Mouse (Mus musculus) c-Kit-negative CD71-positive TER-119-positive erythroid progenitor cells, embryonic 14.5 days (primary cell): ENCODE results near the gene Slc26a10.
"Not testable (repeated sequence)": the region's sequence is repeated elsewhere in the genome, so short reads cannot be mapped to it uniquely, and the experiment has no call there.

Experiments
- DNase-seq: peaks from one replicate; pipeline ENCODE4 v3.0.0-alpha.2; 2013; ENCODE audit warnings: low read depth, low spot score

Slc26a10 gene

DNA sequence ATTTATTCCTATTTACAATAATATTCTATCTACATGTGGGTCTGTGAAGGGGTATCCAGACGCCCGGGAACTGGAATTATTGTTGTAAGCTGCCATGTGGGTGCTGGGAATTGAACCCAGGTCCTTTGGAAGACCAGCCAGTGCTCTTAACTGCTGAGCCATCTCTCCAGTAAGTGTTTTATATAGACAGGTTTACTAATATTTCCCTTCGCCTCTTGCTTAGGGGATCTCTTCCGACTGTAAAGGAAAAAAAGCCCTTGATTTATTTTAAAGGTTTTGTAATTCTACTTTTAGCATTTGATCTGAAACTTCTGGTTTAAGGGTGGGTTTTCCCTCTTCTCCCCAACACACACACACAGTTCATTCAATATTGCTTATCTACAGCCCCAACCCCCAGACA is 16.3 kb downstream of the Slc26a10 start:
- DNase-seq = no peak

GRCm38 (mm10) chr10:127162771-127163261 is 17.6 kb downstream of the Slc26a10 start:
- not testable (repeated sequence) for DNase-seq

DNA sequence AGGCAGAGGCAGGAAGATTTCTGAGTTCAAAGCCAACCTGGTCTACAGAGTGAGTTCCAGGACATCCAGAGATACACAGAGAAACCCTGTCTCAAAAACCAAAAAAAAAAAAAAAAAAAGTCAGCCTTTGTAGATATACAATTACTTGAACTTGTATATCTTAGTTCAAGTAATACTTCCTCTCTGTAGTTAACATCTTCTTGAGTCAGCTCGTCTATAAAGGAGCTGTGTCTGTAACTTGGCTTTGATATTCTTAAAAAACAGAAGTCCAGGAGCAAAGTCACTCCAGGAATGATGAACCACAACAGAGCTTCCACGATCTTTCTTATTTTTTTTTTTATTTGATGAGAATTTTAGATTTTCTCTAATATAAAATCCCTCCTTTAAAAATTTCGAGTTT is 19.7 kb downstream of the Slc26a10 start:
- no peak for DNase-seq

DNA sequence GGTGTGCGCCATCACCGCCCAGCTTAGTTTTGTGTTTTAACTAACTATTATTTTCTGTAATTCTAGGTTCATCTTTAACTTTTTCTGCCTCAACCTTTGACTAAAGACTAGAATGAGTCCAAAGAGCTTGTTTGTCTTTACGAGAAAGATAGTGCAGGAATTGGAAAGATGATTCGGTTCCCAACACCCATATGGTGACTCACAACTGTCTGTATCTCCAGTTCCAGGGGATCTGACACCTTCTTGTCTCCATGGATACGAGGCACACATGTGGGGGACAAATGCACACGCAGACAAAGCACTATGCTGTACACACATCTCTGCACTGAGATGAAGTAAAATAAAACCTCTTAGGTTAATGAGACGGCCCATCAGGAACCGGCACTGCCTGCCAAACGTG is 20.4 kb downstream of the Slc26a10 start:
- DNase-seq = no peak

DNA sequence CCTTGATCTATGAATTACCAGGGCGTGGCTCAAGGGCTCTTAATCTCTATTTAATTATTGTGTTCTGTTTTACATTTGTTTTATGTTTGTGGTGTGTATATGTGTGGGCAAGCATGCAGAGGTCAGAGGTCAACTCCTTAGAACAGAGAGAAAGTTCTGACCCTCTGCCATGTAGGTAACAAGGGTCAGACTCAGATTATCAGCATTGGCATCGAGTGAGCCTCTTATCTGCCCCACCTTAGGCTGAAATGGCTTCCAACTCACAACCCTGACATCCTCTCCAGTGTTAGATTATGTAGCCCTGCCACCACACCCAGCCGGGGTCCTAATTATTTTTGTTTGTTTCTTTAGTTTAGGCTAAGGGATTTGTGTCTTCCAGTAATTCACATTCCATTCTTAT is 22.0 kb downstream of the Slc26a10 start:
- no peak for DNase-seq

- DNase-seq = no peak
Observed at GRCm38 (mm10) chr10:127156511-127156910, 23.9 kb downstream of the Slc26a10 start.

- DNase-seq = no peak
Observed at GRCm38 (mm10) chr10:127156089-127156488, 24.4 kb downstream of the Slc26a10 start.

DNA sequence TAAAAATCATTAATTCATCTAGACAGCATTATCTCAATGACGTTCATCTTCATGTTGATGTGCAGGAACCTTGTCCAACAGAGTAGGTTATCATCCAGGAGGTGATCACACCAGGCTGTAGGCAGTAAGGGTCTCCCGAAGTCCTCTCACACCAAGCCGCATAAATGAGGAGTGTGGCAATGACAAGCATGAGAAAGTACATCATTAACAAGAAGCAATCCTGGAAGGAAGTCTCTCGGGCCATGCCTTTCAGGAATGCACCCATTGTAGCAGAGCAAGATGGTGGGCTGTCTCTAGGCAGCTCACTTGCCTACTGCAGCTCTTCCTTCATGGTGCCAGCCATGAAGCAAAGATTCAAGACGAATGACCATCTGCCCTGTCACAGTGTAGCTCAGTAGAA is 25.8 kb downstream of the Slc26a10 start:
- DNase-seq = no peak

GRCm38 (mm10) chr10:127154241-127154640 is 26.2 kb downstream of the Slc26a10 start:
- no peak for DNase-seq

DNA sequence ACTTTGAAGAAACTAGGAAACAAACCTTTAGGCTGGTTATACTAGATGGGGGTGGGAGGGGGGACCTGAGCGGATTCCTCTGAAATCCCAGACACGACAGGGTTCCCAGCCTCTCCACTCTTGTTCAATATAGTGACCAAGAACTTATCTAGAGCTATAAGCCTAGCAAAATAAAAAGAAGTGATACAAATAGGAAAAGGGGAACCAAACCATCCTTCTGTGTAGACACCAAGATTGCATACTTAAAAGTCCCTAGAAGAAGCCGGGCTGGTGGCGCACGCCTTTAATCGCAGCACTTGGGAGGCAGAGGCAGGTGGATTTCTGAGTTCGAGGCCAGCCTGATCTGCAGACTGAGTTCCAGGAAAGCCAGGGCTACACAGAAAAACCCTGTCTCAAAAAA is 27.1 kb downstream of the Slc26a10 start:
- DNase-seq = no peak

GRCm38 (mm10) chr10:127152556-127152955 is 27.9 kb downstream of the Slc26a10 start:
- not testable (repeated sequence) for DNase-seq

- DNase-seq = not testable (repeated sequence)
Observed at GRCm38 (mm10) chr10:127151233-127151632, 29.2 kb downstream of the Slc26a10 start.

DNA sequence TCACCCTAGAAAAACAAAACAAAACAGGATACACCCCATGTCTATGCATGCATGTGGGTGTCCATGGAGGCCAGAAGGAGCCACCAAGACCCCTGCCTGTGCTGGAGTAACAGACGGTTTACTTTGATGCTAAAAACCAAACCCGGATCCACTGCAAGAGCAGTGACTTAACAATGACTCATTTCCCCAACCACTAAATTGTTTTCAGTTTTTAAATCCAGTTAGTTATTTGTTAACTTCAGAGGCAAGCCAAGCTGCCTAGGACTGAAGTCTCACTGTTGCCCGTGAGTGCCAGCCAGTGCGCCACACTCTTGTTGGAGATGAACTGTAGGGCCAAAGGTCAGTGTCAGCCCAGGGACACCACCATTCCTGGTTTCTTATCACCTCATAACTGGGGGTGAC is 30.0 kb downstream of the Slc26a10 start:
- no peak for DNase-seq

GRCm38 (mm10) chr10:127147135-127147534 is 33.3 kb downstream of the Slc26a10 start:
- no peak for DNase-seq

GRCm38 (mm10) chr10:127145303-127145702 is 35.1 kb downstream of the Slc26a10 start:
- no peak for DNase-seq

- no peak for DNase-seq
Observed at GRCm38 (mm10) chr10:127144536-127144935, 35.9 kb downstream of the Slc26a10 start.

DNA sequence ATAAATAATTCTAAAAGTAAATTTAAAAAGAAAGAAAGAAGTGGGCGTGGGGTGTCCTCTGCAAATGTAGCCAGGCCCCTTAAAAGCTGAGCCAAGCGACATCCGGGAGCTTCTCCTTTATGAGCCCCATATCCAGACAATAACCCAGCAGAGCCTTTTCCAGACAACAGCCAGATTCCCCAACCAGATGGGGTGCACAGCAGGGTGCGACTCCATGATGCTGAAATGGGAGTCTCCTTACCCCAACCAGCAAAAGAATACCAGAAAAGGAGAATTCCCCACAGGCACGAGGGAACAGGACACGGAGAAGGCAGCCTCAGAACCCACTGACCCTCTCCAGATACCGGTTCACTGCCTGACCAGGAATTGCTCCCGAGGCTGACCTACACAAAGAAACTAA is 37.2 kb downstream of the Slc26a10 start:
- DNase-seq = no peak

GRCm38 (mm10) chr10:127141500-127141899 is 38.9 kb downstream of the Slc26a10 start:
- no peak for DNase-seq

DNA sequence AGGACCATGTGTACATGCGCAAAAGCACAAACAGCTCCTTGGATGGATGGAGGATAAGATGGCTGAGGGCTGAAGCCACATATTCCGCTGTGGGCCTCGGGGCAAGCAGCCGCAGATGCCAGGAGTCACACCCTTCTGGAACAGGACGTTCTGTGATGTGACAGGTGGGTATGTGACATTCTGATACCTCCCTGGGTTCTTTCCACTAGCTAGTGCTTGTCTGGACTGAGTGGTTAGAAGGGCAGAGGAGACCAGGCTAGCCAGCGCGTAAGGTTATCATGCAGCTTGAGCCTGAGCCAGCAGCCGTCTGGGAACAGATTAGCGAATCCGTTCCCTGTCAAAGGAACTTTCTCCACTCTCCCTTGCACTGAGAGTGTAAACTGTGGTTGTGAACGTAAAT is 39.5 kb downstream of the Slc26a10 start:
- DNase-seq = no peak

DNA sequence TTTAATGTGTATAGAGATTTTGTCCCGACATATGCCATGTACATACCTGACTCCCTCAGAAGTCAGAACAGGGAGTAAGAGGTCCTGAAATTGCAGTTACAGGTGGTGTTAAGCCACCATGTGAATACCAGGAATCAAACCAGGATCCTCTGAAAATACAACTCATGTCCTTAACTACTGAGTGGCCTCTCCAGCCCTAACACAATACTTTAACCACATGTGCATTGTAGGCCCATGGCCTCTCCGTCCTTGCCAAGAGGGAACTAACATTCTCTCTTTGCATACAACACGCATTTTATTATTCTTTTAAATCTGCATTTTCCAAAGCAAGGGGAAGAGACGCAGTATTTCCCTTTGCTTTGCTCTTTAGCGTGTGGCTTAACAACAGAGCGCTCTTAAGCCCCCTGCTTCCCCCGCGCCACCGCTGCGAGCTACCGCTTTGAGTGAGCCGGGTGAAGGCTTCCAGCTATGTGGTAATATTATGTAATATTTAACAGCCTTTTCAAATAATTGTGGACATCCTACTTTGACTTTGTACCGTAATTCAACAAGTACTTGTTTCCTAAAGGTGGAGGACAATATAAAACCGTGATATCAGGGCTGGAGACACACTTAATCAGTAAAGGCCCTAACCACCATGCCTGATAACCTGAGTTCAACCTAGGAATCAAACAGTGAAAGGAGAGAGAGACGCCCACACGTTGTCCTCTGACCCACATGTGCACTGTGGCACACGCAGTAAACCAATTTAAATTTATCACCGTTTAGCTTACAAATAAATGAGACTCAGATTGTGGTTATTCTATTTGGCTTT is 41.9 kb downstream of the Slc26a10 start:
- DNase-seq = no peak

DNA sequence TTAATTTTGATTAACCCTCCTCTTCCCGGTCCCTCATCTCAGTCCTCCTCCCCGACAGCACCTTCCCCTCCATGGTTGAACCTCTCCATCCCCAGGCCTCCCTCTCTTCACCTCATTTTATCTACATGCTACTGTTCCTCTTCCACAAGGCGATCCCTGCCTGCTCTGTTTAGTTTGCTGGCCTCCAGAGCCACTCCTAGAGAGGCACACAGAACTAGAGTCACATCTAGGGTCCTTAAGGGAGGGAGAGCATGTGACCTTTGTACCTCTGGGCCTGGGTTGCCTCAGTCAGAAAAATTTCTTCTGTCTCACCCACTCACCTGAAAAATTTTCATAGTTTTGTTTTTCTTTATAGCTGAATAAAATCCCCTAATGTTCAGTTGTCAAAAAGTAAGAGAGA is 42.5 kb downstream of the Slc26a10 start:
- no peak for DNase-seq

DNA sequence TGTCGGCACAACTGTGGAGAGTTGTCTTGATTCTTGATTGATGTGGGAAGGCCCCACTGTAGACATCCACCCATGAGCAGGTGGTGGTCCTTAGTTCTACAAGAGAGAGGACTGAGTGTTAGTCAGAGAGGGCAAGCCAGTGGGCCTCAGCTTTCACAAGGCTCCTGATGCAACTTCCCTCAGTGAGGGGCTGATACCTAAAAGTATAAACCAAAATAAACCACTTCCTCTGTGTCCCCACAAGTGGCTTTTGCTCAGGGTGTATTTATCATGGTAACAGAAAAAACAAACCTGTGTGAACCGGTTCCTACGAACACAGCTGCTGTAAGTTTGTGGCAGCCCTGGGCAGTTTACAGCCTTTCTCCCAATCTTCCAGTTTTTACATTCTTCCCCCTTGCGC is 43.9 kb downstream of the Slc26a10 start:
- DNase-seq = no peak

DNA sequence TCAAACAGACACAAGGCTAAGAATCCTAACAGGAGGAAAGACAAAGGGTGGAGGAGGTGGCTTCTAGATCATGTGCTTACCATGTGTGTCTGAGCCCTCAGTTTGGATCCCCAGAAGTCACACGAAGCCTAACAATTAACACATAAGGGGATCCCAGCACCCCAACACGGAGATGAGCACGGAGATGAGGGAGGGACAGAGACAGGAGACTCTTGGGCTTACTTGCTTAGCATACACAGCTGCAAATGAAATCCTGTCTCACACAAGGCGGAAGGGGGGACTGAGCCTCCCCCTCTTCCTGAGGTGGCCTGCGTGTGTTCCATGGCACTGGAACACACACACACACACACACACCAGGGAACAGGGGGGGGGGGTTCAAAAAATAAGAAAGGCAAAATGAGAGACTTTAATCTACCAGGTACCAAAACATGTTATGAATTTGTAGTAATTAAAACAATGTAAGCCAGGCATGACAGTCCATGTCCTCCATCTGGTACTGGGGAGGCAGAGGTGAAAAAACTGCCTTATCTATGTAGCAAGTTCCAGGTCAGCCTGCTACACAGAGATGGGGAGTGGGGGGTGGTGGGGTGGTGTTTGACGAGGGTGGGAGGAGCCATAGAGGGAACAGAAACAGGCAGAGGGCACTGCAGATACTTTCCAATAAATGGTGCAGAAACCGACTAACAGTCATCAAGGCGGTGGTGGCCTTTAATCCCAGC is 45.2 kb downstream of the Slc26a10 start:
- no peak for DNase-seq
